Mouse (Mus musculus) erythroblast, embryonic 14.5 days (primary cell): Measurements from ENCODE around the gene Smpdl3b.

Experiments used
- GATA1 ChIP-seq: IDR thresholded peaks from 2 replicates; pipeline ENCODE4 v1.6.1; 2012; ENCODE audit warnings: low read length, inconsistent platforms, mixed read lengths
- TAL1 ChIP-seq: IDR thresholded peaks from 3 replicates; pipeline ENCODE4 v1.6.1; 2012; ENCODE audit warnings: low read length, inconsistent platforms, mixed read lengths

- no peak for TF ChIP-seq TAL1
- TF ChIP-seq GATA1: no peak
Observed at GRCm38 (mm10) chr4:132798028-132798427, 41.0 kb upstream of the Smpdl3b start.
